Mouse (Mus musculus): ENCODE results near the gene Nf2.
A peak's percentile ranks its signal among the peaks of the same experiment; 100 is the strongest.

DNA sequence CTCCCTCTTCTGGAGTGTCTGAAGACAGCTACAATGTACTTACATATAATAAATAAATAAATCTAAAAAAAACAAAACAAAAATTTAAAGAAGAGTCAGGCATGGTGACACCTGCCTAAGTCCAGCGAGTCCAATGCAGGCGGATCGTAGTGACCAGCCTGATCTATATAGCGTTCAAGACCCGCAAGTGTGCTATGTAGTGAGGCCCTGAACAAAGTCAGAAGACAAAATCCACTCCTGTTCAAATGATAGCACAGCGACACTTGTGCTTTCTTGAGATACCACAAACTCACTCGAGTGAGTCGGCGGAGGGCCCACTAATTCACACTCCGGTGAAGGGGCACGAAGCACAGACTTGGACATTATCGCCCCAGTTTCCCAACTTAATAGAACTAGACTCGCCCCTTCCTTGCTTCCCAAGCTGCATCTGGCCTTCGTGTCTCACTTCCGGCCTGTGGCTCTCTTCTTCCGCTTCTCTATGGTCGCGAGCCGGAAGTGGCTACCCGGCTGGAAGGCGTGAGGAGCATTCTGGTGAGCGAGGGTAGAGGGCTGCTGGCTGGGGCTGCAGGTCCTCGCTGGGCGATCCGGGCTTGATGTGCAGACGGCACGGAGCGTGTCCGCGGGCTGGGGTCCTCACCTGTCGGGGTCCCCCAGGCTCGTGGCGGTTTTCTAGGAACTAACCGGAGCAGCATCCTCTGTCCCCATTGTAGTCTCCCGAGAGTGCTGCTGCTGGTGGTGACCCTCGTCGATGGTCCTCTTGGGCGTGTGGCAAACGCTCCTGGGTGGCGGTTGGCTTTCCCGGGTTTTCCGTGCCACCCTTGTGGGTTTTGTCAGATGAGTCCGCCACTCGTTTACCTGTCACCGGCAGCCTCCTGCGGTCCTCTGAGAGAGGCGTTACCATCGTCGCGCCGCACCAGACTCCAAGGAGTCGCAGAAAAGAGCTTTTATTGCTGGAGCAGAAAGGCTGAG lies 45.8 kb upstream of the Nf2 start, which contains the start of gene Thoc5:
- TF ChIP-seq POLR2A (IDR thresholded peaks at IDR 0.05; ENCODE audit: low read depth, low read length) (peak; percentile 47), CTCF (conservative IDR thresholded peaks at IDR 0.05; ENCODE audit: insufficient read depth, insufficient read length, low read depth, low read length) (no peak)
